Mouse (Mus musculus): ENCODE data around the gene Gm26938. TPM values are rescaled to one million over a fixed set of nuclear protein-coding genes. Genes with fewer than 3 reads are reported as not detected.

Gene Gm26938
- polyA plus RNA-seq, 1 experiment from 2014 or later, result not detected

DNA sequence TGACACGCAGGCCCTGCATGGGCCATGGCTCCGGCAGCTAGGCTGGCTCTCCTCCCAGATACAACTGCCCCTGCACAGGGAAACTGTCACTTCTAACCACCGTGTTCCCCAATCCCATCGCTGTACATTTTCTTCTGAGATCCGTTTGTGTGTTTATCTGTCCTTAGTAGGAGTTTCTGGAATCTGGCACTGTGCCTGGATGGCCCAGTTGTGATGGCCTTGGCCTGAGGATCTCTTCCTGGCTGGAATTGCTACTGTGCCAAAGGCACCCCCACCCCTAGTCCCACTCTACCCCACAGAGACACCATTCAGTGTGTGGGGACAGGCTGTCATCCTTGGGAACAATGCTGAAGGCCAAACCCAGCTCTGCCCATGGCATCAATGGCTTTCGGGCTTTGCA is 10.2 kb downstream of the Gm26938 start:
- H3K4me3 ChIP-seq (replicated peaks), result no peak overlapping the region
- no peak overlapping the region for H3K4me2 ChIP-seq
- H3K36me3 ChIP-seq (replicated peaks), result no peaks in the 10 kb centered on the region
- H3K9me3 ChIP-seq (replicated peaks), result no peaks in the 10 kb centered on the region
- no peak overlapping the region for H3K9ac ChIP-seq
- H3K4me1 ChIP-seq (replicated peaks), result peaks cover 89% of the 10 kb centered on the region
- peak overlapping the region; percentile 61 for H3K27ac ChIP-seq (replicated peaks)
- peaks cover 15% of the 10 kb centered on the region; the same call in 1 of the 2 replicates for H3K27me3 ChIP-seq
- ATAC-seq (ENCODE audit: insufficient read depth), result no peak
- WGBS (ENCODE audit: insufficient replicate concordance), result 83% methylated on average over 6 of the region's 6 CpGs

DNA sequence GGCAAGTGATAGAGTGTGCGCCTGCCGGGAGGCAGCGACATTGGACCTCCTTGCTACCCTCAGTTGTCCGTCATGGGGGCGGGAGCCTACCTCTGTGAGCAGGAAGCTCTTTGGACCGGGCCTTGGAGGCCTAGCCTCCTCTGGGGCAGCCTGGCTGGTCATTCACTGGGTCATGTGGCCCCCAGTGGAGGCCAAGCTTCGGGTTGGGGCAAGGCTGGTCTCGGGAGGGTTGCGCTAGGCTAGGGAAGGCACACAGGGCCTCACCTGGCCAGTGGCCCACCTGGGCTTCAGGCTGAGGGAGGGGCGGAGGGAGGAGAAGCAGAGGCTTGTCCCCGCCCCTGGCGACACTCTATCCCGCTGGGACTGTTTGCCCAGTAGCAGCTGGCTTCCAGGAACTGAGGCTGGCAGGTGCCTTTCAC is 12.2 kb downstream of the Gm26938 start:
- WGBS (ENCODE audit: insufficient replicate concordance), result 32% methylated on average over 13 of the region's 13 CpGs
- Histone ChIP-seq H3K4me3 (replicated peaks) (0 out of 2 replicates have a peak overlapping the region, but pooled peaks have one; percentile 10), H3K27me3 (peaks cover 15% of the 10 kb centered on the region; the same call in 1 of the 2 replicates), H3K27ac (replicated peaks) (peak overlapping the region; percentile 48; the same call in 1 of the 2 replicates), H3K36me3 (replicated peaks) (no peaks in the 10 kb centered on the region), H3K4me2 (peak overlapping the region; percentile 39), H3K9me3 (replicated peaks) (no peaks in the 10 kb centered on the region), H3K9ac (0 out of 2 replicates have a peak overlapping the region, but pooled peaks have one; percentile 15), H3K4me1 (replicated peaks) (peaks cover 88% of the 10 kb centered on the region)
- no peak for ATAC-seq (ENCODE audit: insufficient read depth)

DNA sequence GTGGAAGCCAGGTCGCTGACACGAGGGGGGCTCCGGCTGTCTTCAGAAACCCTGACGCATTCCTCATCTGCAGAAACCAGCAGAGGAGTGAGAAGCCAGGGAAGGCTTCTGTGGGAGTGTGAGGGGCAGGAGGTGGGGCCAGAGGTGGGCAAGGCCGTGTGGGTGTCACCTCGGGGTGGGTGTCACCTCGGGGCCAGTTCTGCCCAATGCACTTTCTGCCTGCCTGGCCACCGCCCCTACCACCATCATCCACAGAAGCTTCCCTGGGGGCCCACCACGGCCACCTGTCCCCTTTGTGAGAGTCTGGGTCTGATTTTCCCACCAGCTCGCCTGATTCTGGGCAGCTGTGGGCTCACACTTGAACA is 13.1 kb downstream of the Gm26938 start:
- H3K4me2 ChIP-seq, result peak overlapping the region; percentile 1; the same call in 1 of the 2 replicates
- 37% methylated on average over 10 of the region's 10 CpGs for WGBS (ENCODE audit: insufficient replicate concordance)
- peaks cover 83% of the 10 kb centered on the region for H3K4me1 ChIP-seq (replicated peaks)
- 0 out of 2 replicates have a peak, but pooled peaks cover 4% of the 10 kb centered on the region for H3K36me3 ChIP-seq (replicated peaks)
- H3K27ac ChIP-seq (replicated peaks), result peak overlapping the region; percentile 19; the same call in 1 of the 2 replicates
- H3K27me3 ChIP-seq, result peaks cover 15% of the 10 kb centered on the region; the same call in 1 of the 2 replicates
- no peak for ATAC-seq (ENCODE audit: insufficient read depth)
- no peaks in the 10 kb centered on the region for H3K9me3 ChIP-seq (replicated peaks)
- H3K4me3 ChIP-seq (replicated peaks), result no peak overlapping the region; the same call in 1 of the 2 replicates
- peak overlapping the region; percentile 30; the same call in 1 of the 2 replicates for H3K9ac ChIP-seq

DNA sequence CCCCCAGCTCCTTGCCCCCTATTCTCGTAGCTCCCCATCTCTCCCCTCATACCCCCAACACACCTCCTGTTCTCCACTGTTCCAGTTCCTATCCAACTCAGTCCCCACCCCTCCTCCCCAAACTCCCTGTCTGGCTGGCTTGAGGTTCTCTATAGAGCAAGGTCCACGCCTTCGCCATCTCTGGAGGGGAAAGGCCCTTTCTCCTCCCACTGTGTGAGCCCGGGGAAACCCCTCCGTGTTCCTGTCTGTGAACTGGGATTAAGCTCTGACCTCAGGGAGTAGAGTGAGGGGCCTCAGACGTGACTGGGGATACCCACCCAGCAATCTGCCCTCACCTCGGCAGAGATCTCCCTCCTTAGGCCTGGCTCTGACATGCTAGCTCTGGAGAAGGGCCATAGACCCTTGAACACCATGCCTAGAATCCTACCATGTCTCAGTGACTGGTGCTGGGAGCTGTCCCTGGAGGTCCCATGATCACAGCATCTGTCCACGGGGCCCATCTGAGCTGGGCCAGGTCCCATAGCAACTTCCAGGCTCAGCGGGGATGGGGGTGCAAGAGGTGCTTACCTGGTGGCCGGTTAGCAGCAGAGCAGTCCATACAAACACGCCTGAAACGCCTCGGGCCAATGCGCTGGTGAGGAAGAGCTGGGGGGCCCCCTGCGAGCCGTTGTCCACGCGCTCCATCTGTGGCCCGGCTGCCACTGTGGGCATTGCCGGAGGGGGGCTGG is 13.6 kb downstream of the Gm26938 start:
- H3K4me1 ChIP-seq (replicated peaks), result peaks cover 78% of the 10 kb centered on the region
- H3K4me2 ChIP-seq, result peak overlapping the region; percentile 19; the same call in 1 of the 2 replicates
- H3K4me3 ChIP-seq (replicated peaks), result no peak overlapping the region; the same call in 1 of the 2 replicates

DNA sequence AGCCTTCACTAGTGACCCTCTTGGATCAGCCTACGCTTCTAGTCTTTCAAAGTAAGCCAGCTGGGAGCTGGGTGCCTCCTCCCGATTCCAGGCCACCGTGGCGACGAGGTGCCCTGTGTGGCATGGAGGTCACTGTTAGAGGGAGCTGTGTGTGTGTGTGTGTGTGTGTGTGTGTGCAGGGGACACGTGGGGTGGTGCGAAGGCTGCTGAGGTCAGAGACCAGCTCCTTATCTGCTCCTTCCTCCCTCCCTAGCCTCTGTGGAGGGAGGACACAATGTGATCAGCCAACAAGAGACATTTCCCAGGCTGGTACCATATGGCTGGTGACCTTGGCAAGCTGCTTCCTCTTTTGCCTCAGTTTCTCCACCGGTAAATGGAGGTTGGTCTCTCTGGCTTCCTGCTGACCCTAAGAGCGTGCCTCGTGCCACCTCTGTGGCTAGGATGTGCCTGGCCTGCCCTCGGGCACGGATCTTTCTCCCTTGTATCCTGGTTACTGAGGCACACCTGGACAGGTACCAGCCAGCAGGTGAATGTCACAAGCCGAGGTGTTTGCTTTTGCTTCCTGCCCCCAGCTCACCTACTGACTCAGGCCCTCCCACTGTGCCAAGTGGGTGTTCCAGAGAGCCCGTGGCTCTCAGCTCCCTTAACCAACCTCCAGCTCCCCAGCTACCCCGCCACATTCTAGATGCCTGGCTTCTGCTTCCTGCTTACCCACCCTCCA is 14.4 kb downstream of the Gm26938 start:
- peak overlapping the region; percentile 56 for H3K27ac ChIP-seq (replicated peaks)
- H3K4me1 ChIP-seq (replicated peaks), result peaks cover 77% of the 10 kb centered on the region
- H3K4me2 ChIP-seq, result peak overlapping the region; percentile 19

More for the DNA sequence above, 13.6 kb downstream of the Gm26938 start:
- H3K27me3 ChIP-seq, result peaks cover 15% of the 10 kb centered on the region; the same call in 1 of the 2 replicates
- WGBS (ENCODE audit: insufficient replicate concordance), result 70% methylated on average over 20 of the region's 20 CpGs
- no peaks in the 10 kb centered on the region for H3K9me3 ChIP-seq (replicated peaks)
- peak overlapping the region; percentile 56; the same call in 1 of the 2 replicates for H3K27ac ChIP-seq (replicated peaks)
- H3K36me3 ChIP-seq (replicated peaks), result peaks cover 8% of the 10 kb centered on the region; the same call in 1 of the 2 replicates
- ATAC-seq (ENCODE audit: insufficient read depth), result no peak
- peak overlapping the region; percentile 30; the same call in 1 of the 2 replicates for H3K9ac ChIP-seq

DNA sequence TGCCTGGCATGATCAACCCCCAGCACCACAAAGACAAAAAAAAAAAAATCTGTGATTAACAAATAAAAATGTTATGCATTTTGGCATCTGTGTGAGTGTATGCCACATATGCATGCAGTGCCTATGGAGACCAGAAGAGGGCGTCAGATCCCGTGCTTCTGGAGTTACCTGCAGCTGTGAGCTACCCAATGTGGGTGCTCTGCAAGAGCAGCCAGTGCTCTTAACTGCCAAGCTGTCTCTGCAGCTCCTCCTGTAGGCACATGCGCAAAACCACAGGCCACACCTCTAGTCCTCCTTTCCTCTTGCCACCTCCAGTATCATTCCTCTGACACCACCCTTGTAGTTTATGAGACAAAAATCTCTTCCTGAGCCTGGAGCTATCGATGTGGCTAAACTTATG is 16.8 kb downstream of the Gm26938 start:
- Histone ChIP-seq H3K9me3 (replicated peaks) (no peaks in the 10 kb centered on the region; the same call in 1 of the 2 replicates), H3K27me3 (peaks cover 15% of the 10 kb centered on the region; the same call in 1 of the 2 replicates), H3K9ac (no peak overlapping the region), H3K36me3 (replicated peaks) (peaks cover 21% of the 10 kb centered on the region), H3K4me3 (replicated peaks) (no peak overlapping the region), H3K27ac (replicated peaks) (peak overlapping the region; percentile 65), H3K4me1 (replicated peaks) (peaks cover 77% of the 10 kb centered on the region), H3K4me2 (no peak overlapping the region)
- 37% methylated on average over 4 of the region's 4 CpGs for WGBS (ENCODE audit: insufficient replicate concordance)
- no peak for ATAC-seq (ENCODE audit: insufficient read depth)

More for the DNA sequence above, 14.4 kb downstream of the Gm26938 start:
- ATAC-seq (ENCODE audit: insufficient read depth), result peak; percentile 44
- H3K9ac ChIP-seq, result no peak overlapping the region; the same call in 1 of the 2 replicates
- no peaks in the 10 kb centered on the region for H3K9me3 ChIP-seq (replicated peaks)
- peaks cover 15% of the 10 kb centered on the region; the same call in 1 of the 2 replicates for H3K27me3 ChIP-seq
- peaks cover 12% of the 10 kb centered on the region for H3K36me3 ChIP-seq (replicated peaks)
- 44% methylated on average over 15 of the region's 15 CpGs for WGBS (ENCODE audit: insufficient replicate concordance)
- no peak overlapping the region for H3K4me3 ChIP-seq (replicated peaks)

DNA sequence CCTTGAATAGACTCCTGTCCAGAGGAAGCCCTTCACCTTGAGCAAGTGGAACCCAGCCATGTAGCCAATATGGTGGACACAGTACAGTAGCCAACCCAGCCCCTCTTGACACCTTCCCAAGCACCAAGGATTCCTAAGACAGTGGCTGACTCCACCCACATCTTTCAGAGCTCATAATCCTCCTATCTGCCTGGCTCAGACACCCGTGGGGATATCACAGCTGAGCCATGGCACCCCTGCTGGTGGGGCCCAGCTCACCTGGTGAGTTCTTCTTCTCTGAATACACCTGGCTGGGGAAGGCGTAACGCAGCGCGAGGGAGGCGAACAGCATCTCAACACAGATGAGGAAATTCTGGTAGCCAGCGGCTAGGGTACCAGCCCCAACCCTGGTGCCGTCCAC is 20.3 kb downstream of the Gm26938 start:
- Histone ChIP-seq H3K36me3 (replicated peaks) (peaks cover 42% of the 10 kb centered on the region), H3K27ac (replicated peaks) (peak overlapping the region; percentile 100), H3K4me3 (replicated peaks) (0 out of 2 replicates have a peak overlapping the region, but pooled peaks have one; percentile 9), H3K4me2 (peak overlapping the region; percentile 69), H3K9me3 (replicated peaks) (no peaks in the 10 kb centered on the region; the same call in 1 of the 2 replicates), H3K4me1 (replicated peaks) (peaks cover 73% of the 10 kb centered on the region), H3K9ac (peak overlapping the region; percentile 74), H3K27me3 (no peaks in the 10 kb centered on the region)
- WGBS (ENCODE audit: insufficient replicate concordance), result 78% methylated on average over 8 of the region's 8 CpGs
- peak; percentile 3; the same call in 1 of the 2 replicates for ATAC-seq (ENCODE audit: insufficient read depth)

DNA sequence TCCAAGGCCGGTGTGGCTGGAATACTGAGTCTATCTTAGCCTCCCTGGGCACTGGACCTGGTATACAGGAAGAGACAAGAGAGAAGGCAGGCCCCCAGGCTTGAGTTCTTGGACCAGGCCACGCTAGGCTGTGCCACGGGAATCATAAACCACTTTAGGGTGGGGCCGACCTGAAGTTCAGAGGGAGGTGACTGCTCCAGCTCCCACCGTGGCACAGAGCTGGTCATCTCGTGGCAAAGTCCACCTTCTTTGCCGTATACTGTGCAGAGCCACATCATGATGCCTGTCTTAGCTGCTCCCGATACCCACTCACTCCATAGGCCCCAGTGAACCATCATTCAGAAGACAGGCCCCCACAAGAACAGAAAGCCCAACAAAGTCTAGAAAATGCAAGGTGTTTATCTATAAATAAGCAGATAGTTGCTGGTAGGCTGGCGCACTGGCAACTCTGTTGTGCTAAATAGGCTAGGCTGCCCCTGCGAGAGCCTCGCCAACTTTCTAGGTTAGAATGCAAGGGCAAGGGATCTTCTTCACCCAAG is 21.6 kb downstream of the Gm26938 start:
- Histone ChIP-seq H3K27me3 (no peaks in the 10 kb centered on the region), H3K36me3 (replicated peaks) (peaks cover 55% of the 10 kb centered on the region), H3K9me3 (replicated peaks) (no peaks in the 10 kb centered on the region; the same call in 1 of the 2 replicates), H3K9ac (peak overlapping the region; percentile 74), H3K4me1 (replicated peaks) (peaks cover 83% of the 10 kb centered on the region), H3K4me3 (replicated peaks) (peak overlapping the region; percentile 36), H3K27ac (replicated peaks) (peak overlapping the region; percentile 100), H3K4me2 (peak overlapping the region; percentile 69)
- peak; percentile 45 for ATAC-seq (ENCODE audit: insufficient read depth)
- 16% methylated on average over 11 of the region's 11 CpGs for WGBS (ENCODE audit: insufficient replicate concordance)

DNA sequence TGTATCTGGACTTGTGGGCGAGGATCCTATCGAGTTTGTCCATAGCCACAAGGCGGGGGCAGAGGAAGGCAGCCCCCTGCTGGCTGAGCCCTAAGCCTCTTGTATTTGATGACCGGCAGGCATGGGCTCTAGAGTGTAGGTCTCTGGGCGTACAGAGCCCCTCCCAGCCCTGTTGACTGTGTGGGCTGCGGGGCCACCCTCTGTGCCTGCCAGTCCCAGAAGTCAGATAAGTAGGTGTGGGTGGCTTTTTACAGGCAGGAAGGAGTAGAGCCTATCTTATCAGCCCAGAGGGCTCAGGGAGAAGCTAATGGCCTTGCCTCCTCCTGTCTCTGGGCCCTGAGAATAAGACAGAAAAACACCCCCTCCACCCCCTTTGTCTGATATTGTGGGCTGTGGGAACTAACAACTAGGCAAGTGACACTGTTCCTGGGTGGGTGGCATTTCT is 22.1 kb downstream of the Gm26938 start:
- Histone ChIP-seq H3K4me2 (peak overlapping the region; percentile 69), H3K36me3 (replicated peaks) (peaks cover 60% of the 10 kb centered on the region), H3K4me1 (replicated peaks) (peaks cover 78% of the 10 kb centered on the region), H3K27me3 (no peaks in the 10 kb centered on the region), H3K27ac (replicated peaks) (peak overlapping the region; percentile 100), H3K9me3 (replicated peaks) (no peaks in the 10 kb centered on the region; the same call in 1 of the 2 replicates), H3K4me3 (replicated peaks) (peak overlapping the region; percentile 36), H3K9ac (peak overlapping the region; percentile 74)
- ATAC-seq (ENCODE audit: insufficient read depth), result peak; percentile 95
- 3% methylated on average over 6 of the region's 6 CpGs for WGBS (ENCODE audit: insufficient replicate concordance)

DNA sequence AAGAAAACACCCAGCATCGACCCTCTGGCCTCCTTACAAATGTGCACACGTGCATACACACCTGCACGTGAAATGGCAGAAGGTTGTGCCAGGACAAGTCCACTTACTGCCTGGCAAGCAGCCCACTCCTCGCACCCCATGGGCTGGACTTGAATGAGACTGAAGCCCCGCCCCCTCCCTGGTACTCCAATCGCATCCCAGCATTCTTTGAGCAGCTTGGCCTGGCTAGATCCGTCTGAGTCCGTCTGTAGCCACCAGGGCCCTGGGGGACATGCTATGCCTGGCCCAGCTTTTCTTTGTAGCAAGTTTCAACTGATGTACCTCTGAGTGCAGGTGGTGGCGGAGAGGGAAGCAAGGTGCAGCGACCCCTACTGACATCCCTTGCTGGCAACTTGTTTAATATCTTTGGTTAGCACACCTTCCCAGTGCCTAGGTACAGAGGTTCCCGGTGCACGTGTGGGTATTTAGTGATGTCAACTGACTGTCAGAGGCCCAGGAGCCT is 22.6 kb downstream of the Gm26938 start:
- Histone ChIP-seq H3K9ac (peak overlapping the region; percentile 60), H3K9me3 (replicated peaks) (no peaks in the 10 kb centered on the region; the same call in 1 of the 2 replicates), H3K4me3 (replicated peaks) (peak overlapping the region; percentile 36), H3K4me1 (replicated peaks) (peaks cover 81% of the 10 kb centered on the region), H3K27me3 (no peaks in the 10 kb centered on the region), H3K36me3 (replicated peaks) (peaks cover 65% of the 10 kb centered on the region), H3K4me2 (peak overlapping the region; percentile 69), H3K27ac (replicated peaks) (peak overlapping the region; percentile 100)
- 7% methylated on average over 12 of the region's 12 CpGs for WGBS (ENCODE audit: insufficient replicate concordance)
- ATAC-seq (ENCODE audit: insufficient read depth), result peak; percentile 64
